In genomic region chr17:17762614-17763293, GRCm38 (mm10) we compare ENCODE assay signal across 44 mouse cellular contexts. TPM values are rescaled to one million over a fixed set of nuclear protein-coding genes. Genes with fewer than 3 reads are reported as not detected.
"Had no signal": no experiment of that assay in that cellular context is flagged by ENCODE, and none has a peak within 500 bp of the region (broad histone marks: within the 10 kb centered on the region; RNA-seq: fewer than 3 reads in every experiment).

No protein-coding gene starts in this region.

- H3K4me3 ChIP-seq: limb, embryonic 10.5 days; limb, embryonic 12.5 days; limb, embryonic 13.5 days; limb, embryonic 15.5 days; liver, embryonic 12.5 days; liver, embryonic 13.5 days; liver, embryonic 15.5 days; lung, embryonic 15.5 days; megakaryocyte, embryonic 14.5 days; midbrain, embryonic 10.5 days; midbrain, embryonic 12.5 days; midbrain, embryonic 13.5 days; midbrain, embryonic 15.5 days; myocyte; neural tube, embryonic 12.5 days had no signal

- H3K36me3 ChIP-seq: limb, embryonic 10.5 days; limb, embryonic 12.5 days; limb, embryonic 13.5 days; limb, embryonic 15.5 days; liver, embryonic 12.5 days; liver, embryonic 13.5 days; liver, embryonic 15.5 days; lung, embryonic 15.5 days; midbrain, embryonic 10.5 days; midbrain, embryonic 12.5 days; midbrain, embryonic 13.5 days; midbrain, embryonic 15.5 days; neural tube, embryonic 12.5 days had no signal

- H3K9ac ChIP-seq: limb, embryonic 12.5 days; limb, embryonic 13.5 days; liver, embryonic 12.5 days; liver, embryonic 13.5 days; liver, embryonic 14.5 days; liver, embryonic 15.5 days; liver, postnatal 0 days; lung, embryonic 14.5 days; lung, embryonic 15.5 days; midbrain, embryonic 12.5 days; midbrain, embryonic 13.5 days; midbrain, embryonic 15.5 days; neural tube, embryonic 12.5 days had no signal

- H3K4me1 ChIP-seq: limb, embryonic 10.5 days; limb, embryonic 12.5 days; limb, embryonic 13.5 days; limb, embryonic 15.5 days; liver, embryonic 12.5 days; liver, embryonic 13.5 days; liver, embryonic 15.5 days; lung, embryonic 15.5 days; midbrain, embryonic 10.5 days; midbrain, embryonic 12.5 days; midbrain, embryonic 13.5 days; midbrain, embryonic 15.5 days; neural tube, embryonic 12.5 days had no signal

- DNase-seq: left cerebral cortex, postnatal 4 days; liver; liver, embryonic 13.5 days; liver, postnatal 0 days; lung, adult 18-20 months; lung, adult 2 months; lung, embryonic 14.5 days; lung, postnatal 10 days; lung, postnatal 14 days; lung, postnatal 36 days; lung, postnatal 4 days; midbrain, embryonic 14.5 days had no signal

- ATAC-seq: liver, embryonic 12.5 days; liver, postnatal 0 days; lung, postnatal 0 days; midbrain, embryonic 13.5 days; midbrain, embryonic 15.5 days; midbrain, embryonic 16.5 days had no signal

- H3K4me2 ChIP-seq: limb, embryonic 12.5 days; limb, embryonic 13.5 days; limb, embryonic 15.5 days; liver, embryonic 11.5 days; liver, embryonic 12.5 days; liver, embryonic 13.5 days; liver, embryonic 15.5 days; lung, embryonic 14.5 days; lung, embryonic 15.5 days; midbrain, embryonic 11.5 days; midbrain, embryonic 12.5 days; midbrain, embryonic 13.5 days; midbrain, embryonic 15.5 days; neural tube, embryonic 12.5 days had no signal

- H3K27me3 ChIP-seq: limb, embryonic 13.5 days; liver, embryonic 12.5 days; liver, embryonic 13.5 days; liver, embryonic 15.5 days; lung, embryonic 15.5 days; midbrain, embryonic 12.5 days; midbrain, embryonic 15.5 days; neural tube, embryonic 12.5 days had no signal

- H3K27ac ChIP-seq: limb, embryonic 10.5 days; limb, embryonic 12.5 days; limb, embryonic 13.5 days; limb, embryonic 15.5 days; liver, embryonic 12.5 days; liver, embryonic 13.5 days; liver, embryonic 14.5 days; liver, embryonic 15.5 days; lung, embryonic 15.5 days; macrophage; midbrain, embryonic 10.5 days; midbrain, embryonic 12.5 days; midbrain, embryonic 13.5 days; midbrain, embryonic 15.5 days; neural tube, embryonic 12.5 days had no signal

- H3K9me3 ChIP-seq: limb, embryonic 10.5 days; limb, embryonic 12.5 days; limb, embryonic 13.5 days; limb, embryonic 15.5 days; liver, embryonic 12.5 days; liver, embryonic 13.5 days; liver, embryonic 15.5 days; lung, embryonic 15.5 days; megakaryocyte, embryonic 14.5 days; midbrain, embryonic 10.5 days; midbrain, embryonic 12.5 days; midbrain, embryonic 13.5 days; midbrain, embryonic 15.5 days; neural tube, embryonic 12.5 days had no signal

RNA-seq across cellular contexts. Expression of gene Vmn2r90, which starts 59.2 kb away (rescaled TPM):
- total RNA-seq: left cerebral cortex, postnatal 10 days; left cerebral cortex, postnatal 14 days; liver, adult 2 months; megakaryocyte, adult 5-6 weeks; megakaryocyte-erythroid progenitor cell, adult 5-6 weeks; midbrain, postnatal 0 days; monocyte, adult 5-6 weeks had no signal
- polyA plus RNA-seq: limb, embryonic 10.5 days; limb, embryonic 11.5 days; limb, embryonic 12.5 days; limb, embryonic 13.5 days; limb, embryonic 14.5 days; limb, embryonic 15.5 days; liver, adult 2 months; liver, embryonic 11.5 days; liver, embryonic 12.5 days; liver, embryonic 13.5 days; liver, embryonic 14.5 days; liver, embryonic 15.5 days; liver, embryonic 16.5 days; liver, postnatal 0 days; lung, adult 2 months; lung, embryonic 14.5 days; lung, embryonic 15.5 days; lung, embryonic 16.5 days; lung, postnatal 0 days; macrophage; midbrain, embryonic 10.5 days; midbrain, embryonic 11.5 days; midbrain, embryonic 12.5 days; midbrain, embryonic 13.5 days; midbrain, embryonic 14.5 days; midbrain, embryonic 15.5 days; midbrain, embryonic 16.5 days; myocyte; neural tube, embryonic 11.5 days; neural tube, embryonic 12.5 days had no signal
